Mouse (Mus musculus): ENCODE results near the gene Kcnab3.

Gene Kcnab3

DNA sequence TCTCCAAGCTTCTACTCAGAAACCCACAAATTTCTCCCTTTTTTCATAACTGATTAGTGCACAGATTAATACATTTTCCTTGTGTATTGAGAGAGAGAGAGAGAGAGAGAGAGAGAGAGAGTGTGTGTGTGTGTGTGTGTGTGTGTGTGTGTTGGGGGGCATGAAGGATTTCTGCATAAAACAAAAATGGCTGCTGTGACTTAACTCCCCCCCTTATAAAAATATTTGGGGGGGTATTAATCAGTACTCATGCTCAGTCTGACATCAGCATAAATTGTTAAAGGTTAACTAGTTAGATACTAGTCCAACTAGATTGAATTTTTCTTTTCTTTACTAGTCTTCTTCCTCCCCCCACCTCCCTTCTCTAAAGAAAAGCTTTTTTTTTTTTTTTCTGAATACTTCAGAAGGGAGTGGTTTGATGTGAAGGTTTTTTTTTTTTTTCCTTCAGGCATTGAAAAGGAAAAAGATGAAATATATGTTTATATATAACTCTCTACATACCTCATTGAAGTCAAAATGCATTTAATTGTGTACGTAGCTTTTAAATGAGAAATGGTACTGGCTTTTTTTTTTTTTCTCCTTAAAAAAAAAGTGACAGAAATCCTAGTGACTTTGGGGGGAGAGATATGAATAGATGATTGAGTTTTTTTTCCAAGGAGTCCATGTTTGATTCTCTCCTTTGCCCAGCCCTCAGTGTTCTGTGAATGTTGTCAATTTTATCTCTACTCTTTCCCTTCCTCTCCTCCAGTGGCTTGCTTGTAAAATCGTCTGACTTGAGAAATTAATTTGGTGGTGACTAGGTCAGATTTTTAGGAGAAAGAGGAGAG lies 44.1 kb downstream of the Kcnab3 start:
- no peak for DNase-seq (ENCODE audit: low spot score in 2 of 2)

DNA sequence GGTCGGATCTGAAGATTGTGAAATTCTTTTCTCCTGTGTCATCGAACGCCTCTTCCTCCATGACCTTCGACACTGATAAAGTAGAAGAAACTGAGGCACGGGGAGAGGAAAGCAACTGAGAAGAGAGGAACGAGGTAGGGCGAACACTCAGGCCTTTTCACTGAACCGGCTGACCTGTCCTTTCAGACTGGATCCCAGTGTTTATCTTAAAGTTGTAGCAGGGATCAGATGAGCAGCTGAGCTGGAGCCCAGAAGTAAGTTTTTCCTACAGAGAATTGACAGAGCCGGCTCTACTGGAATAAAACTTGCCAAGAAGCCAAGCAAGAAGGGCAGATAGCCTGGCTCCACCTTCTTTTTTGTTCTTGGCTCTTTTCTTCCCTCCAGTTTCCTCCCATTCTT lies 44.8 kb downstream of the Kcnab3 start:
- no peak for DNase-seq (ENCODE audit: low spot score in 2 of 2)

DNA sequence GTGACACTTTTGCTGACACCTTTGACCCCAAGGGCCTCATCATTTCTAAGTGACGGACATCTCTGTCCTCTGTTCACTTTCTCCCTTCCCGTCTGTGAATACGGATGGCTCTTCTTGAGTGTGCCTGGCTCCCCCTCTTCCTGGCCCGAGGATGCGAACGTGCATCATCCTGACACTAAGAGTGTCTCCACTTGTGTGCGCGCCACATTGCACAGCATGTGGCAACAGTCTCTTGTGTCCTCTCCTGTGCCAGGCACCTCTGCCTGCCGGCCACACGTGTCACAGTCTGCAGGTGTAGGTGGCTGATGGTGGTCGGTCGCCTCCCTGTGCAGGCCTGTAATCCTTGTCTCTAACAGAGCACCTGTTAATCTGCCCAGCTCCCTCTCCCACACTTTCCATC lies 45.5 kb downstream of the Kcnab3 start:
- no peak for DNase-seq (ENCODE audit: low spot score in 2 of 2)

DNA sequence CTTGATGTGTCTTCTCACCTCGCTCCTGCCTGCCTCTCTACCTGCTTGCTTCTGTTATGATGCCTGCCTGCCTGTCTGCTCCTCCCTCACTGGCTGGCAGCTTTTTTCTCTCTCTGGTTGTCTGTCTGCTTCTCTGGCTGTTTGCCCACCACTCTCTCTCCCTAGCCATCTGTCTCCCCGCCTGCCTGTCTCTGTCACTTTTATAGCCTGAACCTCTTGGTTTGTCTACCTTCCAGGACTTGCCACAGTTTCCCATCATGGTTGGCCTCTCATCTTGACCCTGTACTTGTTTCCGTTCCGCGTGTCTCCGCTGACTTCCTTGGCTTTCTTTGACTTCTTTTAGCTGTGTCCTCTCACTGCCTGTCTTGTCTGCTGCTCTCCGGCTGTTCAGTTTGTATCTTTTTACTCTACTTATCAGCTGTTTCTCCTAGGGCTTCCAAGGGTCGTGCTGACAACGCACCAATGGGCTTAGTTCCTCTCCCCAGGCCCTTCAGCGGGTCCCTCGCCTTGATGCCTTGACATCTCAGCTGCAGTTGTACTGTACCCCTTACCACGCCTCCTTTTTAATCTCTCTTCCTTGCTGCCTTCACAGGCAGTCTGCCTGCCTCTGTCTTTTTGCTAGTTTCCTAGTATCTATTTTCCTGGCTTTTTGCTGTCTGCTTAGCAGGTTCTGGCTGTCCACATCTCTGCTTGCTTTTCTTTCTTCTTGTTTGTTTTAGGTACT lies 46.2 kb downstream of the Kcnab3 start:
- DNase-seq (ENCODE audit: low spot score in 2 of 2): peak in 1 of 2 experiments; percentile 68

DNA sequence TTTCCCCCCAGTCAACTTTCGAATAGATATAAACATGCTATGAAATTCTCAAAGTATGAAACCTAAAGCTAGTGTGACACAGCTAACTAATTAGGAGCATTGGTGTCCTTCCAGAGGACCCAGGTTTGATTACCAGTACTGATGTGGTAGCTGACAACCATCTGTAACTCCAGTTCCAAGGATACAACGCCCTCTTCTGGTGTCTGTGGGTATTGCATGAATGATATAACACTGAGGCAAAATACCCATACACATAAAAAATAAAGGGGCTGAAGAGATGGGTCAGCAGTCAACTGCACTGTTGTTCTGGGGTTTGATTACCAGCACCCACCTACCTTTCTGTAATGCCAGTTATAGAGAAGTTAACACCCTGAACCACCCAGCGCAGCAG lies 46.7 kb downstream of the Kcnab3 start:
- DNase-seq (ENCODE audit: low spot score in 2 of 2): no peak

DNA sequence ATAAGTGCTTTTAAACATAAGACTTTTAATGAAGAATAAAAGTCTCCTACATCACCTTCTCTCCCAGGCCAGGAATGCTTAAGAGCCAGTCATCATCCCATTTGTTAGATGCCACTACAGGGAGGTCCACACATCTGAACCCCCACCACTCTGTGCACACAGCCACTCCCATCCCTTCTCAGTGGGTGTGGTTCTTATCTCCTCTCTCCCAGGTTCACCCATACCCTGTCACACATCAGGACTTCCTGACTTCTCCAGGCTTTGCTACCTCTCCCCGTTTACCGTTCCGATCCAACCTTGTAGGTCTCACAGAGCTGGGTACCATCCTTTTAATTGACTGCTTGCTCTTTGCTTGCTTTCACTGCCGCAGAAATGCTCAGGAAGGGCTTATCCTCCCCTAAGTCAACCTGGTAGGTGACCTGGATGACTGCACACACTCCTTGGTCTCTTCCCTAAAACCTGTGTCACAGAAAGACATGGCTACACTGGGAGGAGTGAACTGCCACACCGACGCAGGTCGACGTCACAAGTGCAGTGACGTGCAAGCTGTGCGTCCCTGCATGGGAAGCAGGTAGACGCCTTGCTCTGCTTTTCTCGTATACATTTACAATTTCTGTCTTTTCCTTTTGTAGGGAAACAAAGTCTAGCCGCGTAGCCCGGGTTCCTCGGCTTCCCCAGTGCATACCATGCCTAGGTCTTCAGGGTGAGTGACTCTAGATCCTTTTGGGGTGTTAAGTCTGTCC lies 47.3 kb downstream of the Kcnab3 start:
- DNase-seq (ENCODE audit: low spot score in 2 of 2): no peak

DNA sequence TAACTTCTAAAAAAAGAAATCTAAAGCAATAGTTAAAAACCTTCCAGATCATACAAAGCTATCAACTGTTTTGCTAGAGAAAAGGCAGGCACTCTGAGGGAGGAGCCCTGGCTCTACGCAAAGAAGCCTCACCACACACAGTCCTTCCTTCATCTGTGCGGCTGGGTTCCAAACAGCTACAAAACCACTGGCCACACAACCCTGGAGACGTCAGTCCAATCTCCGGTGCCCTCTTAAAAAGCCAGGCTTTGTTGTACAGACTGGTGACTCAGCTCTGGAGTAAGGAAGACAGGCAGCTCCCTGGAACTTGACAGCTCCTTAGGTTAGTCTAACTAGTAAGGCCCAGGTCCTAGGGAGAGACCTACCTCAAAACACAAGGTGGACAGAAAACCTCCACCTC lies 49.6 kb downstream of the Kcnab3 start:
- DNase-seq (ENCODE audit: low spot score in 2 of 2): no peak

DNA sequence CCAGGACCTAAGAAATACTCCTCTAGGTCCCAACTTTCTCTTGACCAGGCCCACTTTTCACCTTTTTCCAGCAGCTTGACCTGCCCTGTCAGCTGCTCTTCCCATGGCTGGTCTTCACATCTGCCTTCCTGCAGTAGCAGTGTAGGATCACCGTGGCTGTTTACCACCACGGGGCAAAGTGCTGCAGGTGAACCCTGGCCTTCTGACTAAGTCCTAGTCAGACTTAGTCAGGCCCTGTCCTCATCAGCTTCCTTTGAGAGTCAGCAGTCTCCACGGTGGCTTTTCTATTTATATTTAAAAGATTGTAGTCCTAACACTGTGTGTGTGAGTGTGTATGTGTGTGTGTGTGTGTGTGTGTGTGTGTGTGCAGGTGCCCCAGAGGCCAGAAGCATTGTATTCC lies 51.7 kb downstream of the Kcnab3 start:
- DNase-seq (ENCODE audit: low spot score in 2 of 2): no peak

DNA sequence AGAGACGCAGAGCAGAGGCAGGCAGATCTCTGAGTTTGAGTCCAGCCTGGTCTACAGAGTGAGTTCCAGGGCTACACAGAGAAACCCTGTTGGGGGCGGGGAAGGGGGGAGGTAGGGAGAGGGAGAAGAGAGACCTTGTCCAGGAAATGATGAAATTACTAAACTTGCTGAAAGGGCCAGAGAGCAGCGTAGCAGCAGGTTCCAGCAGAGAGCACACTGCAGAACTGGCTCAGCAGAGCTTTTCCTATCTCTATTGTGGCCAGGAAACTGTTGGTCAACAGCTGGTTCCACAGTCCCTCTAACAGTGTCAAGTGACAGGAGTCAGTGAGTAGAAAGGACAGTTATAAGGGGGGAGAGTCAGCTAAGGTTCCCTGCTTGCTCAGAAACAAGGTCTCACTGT lies 53.5 kb downstream of the Kcnab3 start:
- no peak for DNase-seq (ENCODE audit: low spot score in 2 of 2)

DNA sequence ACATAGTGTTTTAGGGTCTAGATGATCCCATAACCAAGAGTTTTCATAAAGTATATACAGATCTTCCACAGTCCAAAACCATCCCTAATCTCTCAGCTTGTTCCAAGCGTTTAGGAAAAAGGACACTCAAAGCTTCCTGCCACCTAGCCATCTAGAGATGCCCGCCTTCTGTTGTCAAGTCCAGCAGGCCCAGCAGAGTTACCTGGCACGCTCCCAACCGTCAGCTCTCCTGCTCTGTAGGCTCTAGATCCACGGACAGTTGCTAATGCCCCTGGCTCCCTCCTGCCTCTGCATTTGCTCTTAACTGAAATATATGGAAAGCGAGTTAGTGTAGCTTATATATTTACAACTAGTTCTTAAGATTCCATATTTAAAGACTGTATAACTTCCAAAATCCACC lies 55.3 kb downstream of the Kcnab3 start:
- no peak for DNase-seq (ENCODE audit: low spot score in 2 of 2)
